Mouse (Mus musculus) G1E (cell line): ENCODE measurements around the gene Clip1. TPM values are rescaled to one million over a fixed set of nuclear protein-coding genes. Genes with fewer than 3 reads are reported as not detected.

Experiments used
- ATAC-seq: 2 replicates; pipeline ENCODE4 v1.8.0; 2016; ENCODE audit warnings: mild to moderate bottlenecking; ENCODE audit not compliant: insufficient number of reproducible peaks, poor library complexity, low FRiP score, severe bottlenecking; ENCODE audit errors: extremely low read depth
- DNase-seq: peaks from one replicate; pipeline ENCODE4 v3.0.0; 2012; ENCODE audit warnings: low spot score
- H3K27me3 ChIP-seq: 2 replicates; pipeline ENCODE4 v1.6.1; 2012; ENCODE audit warnings: mild to moderate bottlenecking, low read length, inconsistent platforms; ENCODE audit not compliant: insufficient read depth
- H3K36me3 ChIP-seq: replicated peaks from 2 replicates; pipeline ENCODE3; 2012; ENCODE audit warnings: mild to moderate bottlenecking, inconsistent platforms
- H3K4me1 ChIP-seq: 2 replicates; pipeline ENCODE4 v1.6.1; 2012; ENCODE audit warnings: low read depth, low read length, inconsistent platforms, mixed read lengths; ENCODE audit not compliant: insufficient read depth
- H3K4me3 ChIP-seq: 2 replicates; pipeline ENCODE4 v1.5.1; 2012; ENCODE audit warnings: low read depth, mild to moderate bottlenecking, inconsistent platforms, low read length, moderate library complexity, mixed read lengths
- H3K9me3 ChIP-seq: replicated peaks from 2 replicates; pipeline ENCODE4 v1.6.1; 2012; ENCODE audit warnings: inconsistent platforms
- CTCF ChIP-seq: IDR thresholded peaks from 2 replicates; pipeline ENCODE4 v1.5.1; 2012; ENCODE audit warnings: low read depth, low read length, inconsistent platforms, mixed read lengths
- GATA1 ChIP-seq: IDR thresholded peaks from 2 replicates; pipeline ENCODE4 v1.6.1; 2012; ENCODE audit warnings: borderline replicate concordance, low read length, inconsistent platforms, mixed read lengths
- GATA2 ChIP-seq: IDR thresholded peaks from 2 replicates; pipeline ENCODE4 v1.6.1; 2012; ENCODE audit warnings: low read depth, low read length, inconsistent platforms, borderline replicate concordance
- POLR2AphosphoS5 ChIP-seq: IDR thresholded peaks from 2 replicates; pipeline ENCODE4 v1.6.1; 2012; ENCODE audit warnings: low read depth, low read length, inconsistent platforms; ENCODE audit not compliant: insufficient replicate concordance
- TAL1 ChIP-seq: conservative IDR thresholded peaks from 2 replicates; pipeline ENCODE4 v1.6.1; 2012; ENCODE audit warnings: low read depth, low read length, inconsistent platforms, mixed read lengths
- polyA plus RNA-seq: library from polyadenylated mRNA; stranded (reverse); fragments of >175 nt; gene quantifications from 2 replicates; pipeline ENCODE4 v1.2.3, GENCODE M21; 2012
- total RNA-seq, 2 experiments: library from RNA; stranded (forward) in 1 of 2; stranded (reverse) in 1 of 2; fragments of 200-1000 nt in 1 of 2; fragments of >200 nt in 1 of 2; fragmentation: Nextera tagmentation in 1 of 2; gene quantifications; 2 replicates each; pipeline ENCODE4 v1.2.3; 2014 to 2017

Clip1 gene
- total and polyA plus RNA-seq, 3 experiments: 12.9 to 59.1 (median 49.1) TPM

DNA sequence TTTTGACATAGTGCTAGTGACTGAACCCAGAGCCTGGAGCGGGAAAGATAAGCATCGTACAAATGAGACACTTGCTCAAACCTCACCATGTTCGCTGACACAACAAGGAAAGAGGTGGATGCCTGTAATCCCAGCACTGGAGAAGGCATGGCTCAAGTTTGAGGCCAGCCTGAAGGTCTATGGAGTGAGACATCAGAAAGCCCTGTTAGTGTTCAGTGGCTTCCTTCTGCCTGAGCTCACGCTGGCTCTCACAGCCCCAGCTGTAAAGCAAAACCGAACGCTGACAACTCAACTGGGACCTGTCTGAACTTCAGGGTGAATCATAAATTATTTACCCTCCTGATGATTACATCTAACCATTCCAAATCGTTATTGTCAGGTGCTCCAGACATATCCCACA lies 18.5 kb downstream of the Clip1 start:
- no peak for TF ChIP-seq GATA2
- TF ChIP-seq TAL1: no peak
- TF ChIP-seq GATA1: no peak
- no peak for TF ChIP-seq CTCF
- no peak for TF ChIP-seq POLR2AphosphoS5
- H3K4me1 ChIP-seq: peaks cover 34% of the 10 kb centered on the region
- H3K4me3 ChIP-seq: no peak overlapping the region
- DNase-seq: no peak
- no peaks in the 10 kb centered on the region for H3K9me3 ChIP-seq
- H3K27me3 ChIP-seq: no peaks in the 10 kb centered on the region
- ATAC-seq: no peak
- H3K36me3 ChIP-seq: peaks cover 24% of the 10 kb centered on the region

DNA sequence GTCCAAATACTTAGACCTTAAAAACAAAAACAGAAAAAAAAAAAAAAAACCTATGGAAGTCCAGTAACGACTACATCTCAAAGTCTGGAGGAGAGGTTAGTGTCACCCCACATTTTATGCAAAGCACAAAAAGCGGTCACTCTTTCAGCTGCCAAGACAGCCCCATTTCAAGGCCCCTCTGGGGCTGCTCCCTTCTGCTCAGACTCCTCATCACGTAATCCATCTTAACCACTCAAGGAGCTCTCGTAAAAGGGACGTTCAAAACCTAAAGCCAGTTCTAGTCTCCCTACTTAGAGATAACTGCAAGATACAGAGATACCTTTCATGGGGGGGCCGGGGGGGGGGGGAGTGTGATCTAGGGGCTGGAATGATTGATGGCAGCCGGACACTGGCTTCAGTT lies 20.1 kb downstream of the Clip1 start:
- no peak for ATAC-seq
- H3K27me3 ChIP-seq: no peaks in the 10 kb centered on the region
- no peak overlapping the region for H3K4me3 ChIP-seq
- peaks cover 22% of the 10 kb centered on the region for H3K4me1 ChIP-seq
- no peak for DNase-seq
- peaks cover 20% of the 10 kb centered on the region for H3K36me3 ChIP-seq
- TF ChIP-seq GATA1 (no peak), POLR2AphosphoS5 (no peak), CTCF (no peak), GATA2 (no peak)
- no peaks in the 10 kb centered on the region for H3K9me3 ChIP-seq

DNA sequence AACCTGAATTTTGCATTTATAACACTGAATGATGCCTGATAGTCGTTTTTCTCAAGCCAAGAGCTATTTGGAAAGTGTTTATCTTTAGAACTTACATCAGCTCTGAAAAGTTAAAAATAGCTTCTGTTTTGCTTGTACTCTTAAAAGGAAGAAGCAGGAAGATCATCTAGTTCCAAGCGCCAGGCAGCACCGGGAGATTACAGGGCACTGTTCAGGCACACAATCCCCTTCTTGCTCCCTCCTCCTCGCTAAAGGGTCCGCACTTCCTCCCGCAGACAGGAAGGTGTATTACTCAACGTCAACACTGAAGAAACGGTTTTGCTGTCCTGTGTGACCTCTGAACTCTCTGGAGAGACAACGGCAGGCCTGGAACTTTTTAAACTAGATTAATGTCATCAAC lies 22.4 kb downstream of the Clip1 start:
- ATAC-seq (no peak), DNase-seq (no peak)
- Histone ChIP-seq H3K36me3 (peaks cover 24% of the 10 kb centered on the region), H3K4me1 (peaks cover 5% of the 10 kb centered on the region; the same call in 1 of the 2 replicates), H3K9me3 (no peaks in the 10 kb centered on the region), H3K27me3 (no peaks in the 10 kb centered on the region), H3K4me3 (no peak overlapping the region)
- TF ChIP-seq POLR2AphosphoS5: no peak
- no peak for TF ChIP-seq GATA1
- TF ChIP-seq CTCF: no peak
- TF ChIP-seq GATA2: no peak
- TF ChIP-seq TAL1: no peak

DNA sequence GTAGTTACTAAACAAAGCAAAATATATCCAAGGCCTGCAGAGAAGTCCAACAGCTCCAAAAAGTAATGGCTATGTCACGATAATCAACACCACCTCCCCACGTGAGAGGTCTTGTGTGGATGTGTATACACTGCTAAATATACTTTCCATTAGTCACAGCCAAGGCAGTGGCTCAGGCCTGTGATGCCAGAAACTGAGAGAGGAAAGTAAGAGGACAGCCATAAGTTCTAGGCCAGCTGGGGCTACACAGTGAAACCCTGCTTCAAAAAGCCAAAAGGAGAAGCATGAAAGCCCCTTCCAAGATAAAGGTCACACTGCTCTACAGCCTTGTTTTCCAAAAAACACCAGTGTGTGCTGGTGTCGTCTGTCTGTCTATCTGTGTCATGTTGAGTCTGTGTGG lies 22.8 kb downstream of the Clip1 start:
- peaks cover 21% of the 10 kb centered on the region for H3K36me3 ChIP-seq
- ATAC-seq (no peak), DNase-seq (no peak)
- H3K4me3 ChIP-seq: no peak overlapping the region
- peaks cover 5% of the 10 kb centered on the region; the same call in 1 of the 2 replicates for H3K4me1 ChIP-seq
- H3K27me3 ChIP-seq: no peaks in the 10 kb centered on the region
- TF ChIP-seq CTCF (no peak), TAL1 (no peak), GATA1 (no peak), GATA2 (no peak), POLR2AphosphoS5 (no peak)
- H3K9me3 ChIP-seq: no peaks in the 10 kb centered on the region

DNA sequence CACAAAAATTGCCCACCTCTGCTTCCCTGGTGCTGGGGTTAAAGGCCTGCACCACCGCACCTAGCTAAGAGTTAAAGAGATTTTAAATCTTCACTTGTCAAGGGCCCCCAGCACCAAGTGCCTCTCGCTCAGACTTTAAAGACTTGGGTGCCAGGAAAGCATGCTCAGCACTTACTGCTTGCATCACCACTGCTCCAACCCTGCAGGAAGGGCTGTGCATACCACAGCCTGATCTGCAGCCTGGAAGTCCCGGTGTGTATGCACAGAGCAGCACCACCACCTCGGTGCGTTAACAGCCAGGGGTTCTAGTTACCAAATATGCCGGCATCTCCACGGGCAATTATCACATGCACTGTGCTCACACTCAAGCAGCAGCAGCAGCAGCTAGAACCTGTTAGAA lies 26.8 kb downstream of the Clip1 start:
- Histone ChIP-seq H3K36me3 (peaks cover 44% of the 10 kb centered on the region), H3K4me3 (no peak overlapping the region), H3K4me1 (peaks cover 2% of the 10 kb centered on the region; the same call in 1 of the 2 replicates), H3K9me3 (no peaks in the 10 kb centered on the region), H3K27me3 (no peaks in the 10 kb centered on the region)
- no peak for DNase-seq
- no peak for TF ChIP-seq TAL1
- no peak for TF ChIP-seq GATA1
- TF ChIP-seq GATA2: no peak
- TF ChIP-seq CTCF: no peak
- TF ChIP-seq POLR2AphosphoS5: no peak
- ATAC-seq: no peak

DNA sequence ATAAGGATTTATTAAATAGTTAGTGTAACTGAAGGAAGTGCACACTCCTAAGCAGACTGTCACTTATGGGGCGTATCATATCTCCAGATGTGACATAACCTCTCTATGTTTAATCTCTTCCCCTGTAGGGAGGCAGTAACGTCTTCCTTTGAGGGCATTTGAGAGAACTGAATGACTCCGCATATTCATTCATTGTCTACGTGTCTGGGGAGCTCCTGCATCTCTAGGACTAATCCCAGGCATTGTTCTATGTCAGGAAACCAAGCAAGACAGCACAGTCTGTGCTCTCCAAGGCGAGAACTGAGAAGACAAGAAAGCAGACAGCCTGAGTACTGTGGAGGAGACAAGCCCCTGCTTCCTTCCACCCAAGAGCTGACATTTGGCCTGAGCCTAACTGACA lies 29.5 kb downstream of the Clip1 start:
- Histone ChIP-seq H3K9me3 (no peaks in the 10 kb centered on the region), H3K27me3 (no peaks in the 10 kb centered on the region), H3K36me3 (peaks cover 51% of the 10 kb centered on the region), H3K4me1 (no peaks in the 10 kb centered on the region), H3K4me3 (no peak overlapping the region)
- ATAC-seq (no peak), DNase-seq (no peak)
- no peak for TF ChIP-seq CTCF
- no peak for TF ChIP-seq POLR2AphosphoS5
- TF ChIP-seq GATA2: no peak
- no peak for TF ChIP-seq TAL1
- TF ChIP-seq GATA1: no peak
